Mouse (Mus musculus) WW6 (cell line): ENCODE data around the gene Btbd11.

Experiments used
- DNase-seq: peaks from one replicate; pipeline ENCODE4 v3.0.0-alpha.2; 2013; ENCODE audit warnings: low read depth, low spot score

Gene Btbd11

GRCm38 (mm10) chr10:85420851-85421628 lies 34.4 kb downstream of the Btbd11 start:
- no peak for DNase-seq

GRCm38 (mm10) chr10:85421629-85422012 lies 35.0 kb downstream of the Btbd11 start:
- DNase-seq = no peak

- no peak for DNase-seq
Measured at GRCm38 (mm10) chr10:85425756-85426155, 39.1 kb downstream of the Btbd11 start.

- no peak for DNase-seq
Measured at GRCm38 (mm10) chr10:85437217-85437616, 50.6 kb downstream of the Btbd11 start.

GRCm38 (mm10) chr10:85443371-85443770 lies 56.8 kb downstream of the Btbd11 start:
- no peak for DNase-seq

GRCm38 (mm10) chr10:85445891-85446290 lies 59.3 kb downstream of the Btbd11 start:
- no peak for DNase-seq

- DNase-seq = no peak
Measured at GRCm38 (mm10) chr10:85446700-85447099, 60.1 kb downstream of the Btbd11 start.

- no peak for DNase-seq
Measured at GRCm38 (mm10) chr10:85447869-85448268, 61.3 kb downstream of the Btbd11 start.

GRCm38 (mm10) chr10:85451629-85452368 lies 65.2 kb downstream of the Btbd11 start:
- DNase-seq = peak; percentile 34

GRCm38 (mm10) chr10:85453221-85453775 lies 66.7 kb downstream of the Btbd11 start:
- DNase-seq = no peak

- DNase-seq = no peak
Measured at GRCm38 (mm10) chr10:85455985-85456384, 69.4 kb downstream of the Btbd11 start.

GRCm38 (mm10) chr10:85458744-85459344 lies 72.2 kb downstream of the Btbd11 start:
- DNase-seq = no peak

GRCm38 (mm10) chr10:85460736-85461135 lies 74.1 kb downstream of the Btbd11 start:
- DNase-seq = no peak

- DNase-seq = no peak
Measured at GRCm38 (mm10) chr10:85464152-85464551, 77.5 kb downstream of the Btbd11 start.

GRCm38 (mm10) chr10:85465516-85466408 lies 79.1 kb downstream of the Btbd11 start:
- no peak for DNase-seq

- no peak for DNase-seq
Measured at GRCm38 (mm10) chr10:85466409-85466761, 79.8 kb downstream of the Btbd11 start.

GRCm38 (mm10) chr10:85467393-85467792 lies 80.8 kb downstream of the Btbd11 start:
- DNase-seq = no peak

- DNase-seq = no peak
Measured at GRCm38 (mm10) chr10:85468527-85468926, 81.9 kb downstream of the Btbd11 start.

GRCm38 (mm10) chr10:85469341-85469740 lies 82.7 kb downstream of the Btbd11 start:
- no peak for DNase-seq

GRCm38 (mm10) chr10:85473265-85473664 lies 86.7 kb downstream of the Btbd11 start:
- no peak for DNase-seq

- no peak for DNase-seq
Measured at GRCm38 (mm10) chr10:85473871-85474270, 87.3 kb downstream of the Btbd11 start.
